Mouse (Mus musculus) megakaryocyte, embryonic 14.5 days (primary cell): ENCODE measurements around the gene Rnaseh2a.

Experiments
- FLI1 ChIP-seq: IDR thresholded peaks from 2 replicates; pipeline ENCODE4 v1.6.1; 2012; ENCODE audit warnings: low read length, inconsistent platforms, mixed read lengths
- GATA1 ChIP-seq: IDR thresholded peaks from 3 replicates; pipeline ENCODE4 v1.6.1; 2012; ENCODE audit warnings: mixed read lengths, low read length, inconsistent platforms, borderline replicate concordance

DNA sequence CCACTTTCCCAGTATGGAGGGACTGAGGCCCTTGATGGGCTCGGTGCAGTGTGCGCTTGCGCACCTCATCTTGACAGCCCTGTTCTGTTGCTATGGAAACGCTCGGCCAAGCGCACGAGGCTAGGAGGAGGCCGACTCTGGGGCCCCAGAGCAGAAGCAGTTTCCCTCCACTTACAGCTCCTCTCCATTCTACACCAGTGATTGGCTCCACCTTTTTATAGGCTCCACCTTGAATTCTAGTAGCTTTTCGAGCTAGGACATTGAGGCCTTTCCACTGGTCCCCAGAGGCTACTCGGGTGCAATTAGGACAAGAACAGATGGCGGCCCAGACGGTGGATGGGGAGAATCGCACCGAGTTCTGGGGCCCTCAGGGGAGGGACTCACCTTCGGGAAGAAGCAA is 34.7 kb downstream of the Rnaseh2a start:
- no peak for TF ChIP-seq GATA1
- no peak for TF ChIP-seq FLI1
